Mouse (Mus musculus) cortical plate, adult 2 months (tissue): ENCODE measurements around the gene Bin2.

Experiments used
- CTCF ChIP-seq: fragments of 200-500 bp; IDR thresholded peaks from 2 replicates; pipeline ENCODE4 v1.5.1; 2011; ENCODE audit warnings: mild to moderate bottlenecking, control low read depth, low read length; ENCODE audit not compliant: insufficient read depth; ENCODE audit errors: extremely low read depth
- POLR2A ChIP-seq: fragments of 200-500 bp; IDR thresholded peaks from 2 replicates; pipeline ENCODE4 v1.6.1; 2011; ENCODE audit warnings: mild to moderate bottlenecking, low read length, control low read depth; ENCODE audit not compliant: insufficient read depth; ENCODE audit errors: extremely low read depth

DNA sequence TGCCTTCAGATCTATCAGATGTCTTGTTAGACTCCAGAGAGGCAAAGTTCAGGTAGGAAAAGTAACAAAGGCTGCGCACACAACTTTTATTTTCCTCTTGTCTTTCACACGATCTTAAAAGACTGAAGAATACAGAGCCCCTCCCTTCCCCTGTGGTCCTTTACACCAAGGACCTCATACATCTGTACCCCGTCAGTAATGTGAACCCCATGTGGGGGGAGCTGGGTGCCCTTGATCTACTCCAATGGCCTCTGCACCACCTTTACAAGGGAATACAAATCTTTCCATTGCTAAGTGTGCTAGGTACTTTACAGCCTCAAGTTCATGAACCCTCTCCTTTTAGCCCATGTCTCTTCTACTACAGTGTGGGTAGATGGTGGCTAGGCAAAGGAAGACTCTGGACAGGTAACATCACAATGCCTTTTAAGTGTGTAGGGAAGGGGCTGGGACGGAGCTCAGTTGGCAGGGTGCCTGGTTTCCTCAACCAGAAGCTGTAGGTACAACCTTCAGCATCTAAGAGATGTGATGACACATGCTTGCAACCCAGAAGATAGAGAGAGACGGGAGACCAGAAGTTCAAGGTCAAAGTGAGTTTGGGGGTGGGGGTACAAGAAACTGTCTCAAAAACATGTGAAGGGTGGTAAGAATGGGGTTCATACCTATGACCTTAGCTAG, 1.3 kb downstream of the Bin2 start:
- TF ChIP-seq CTCF (no peak), POLR2A (no peak)
